Mouse (Mus musculus) ES-Bruce4 (cell line): ENCODE measurements around the gene Abtb1.

Experiments
- CTCF ChIP-seq: IDR thresholded peaks from one replicate; pipeline ENCODE4 v1.8.1; 2011; ENCODE audit warnings: low read depth, low read length
- EP300 ChIP-seq: IDR thresholded peaks from 2 replicates; pipeline ENCODE4 v1.6.1; 2011; ENCODE audit warnings: low read depth, low read length; ENCODE audit not compliant: insufficient read depth

- no peak for TF ChIP-seq CTCF
- no peak for TF ChIP-seq EP300
Measured at GRCm38 (mm10) chr6:88839135-88839970, 2.4 kb downstream of the Abtb1 start.
